Mouse (Mus musculus): ENCODE measurements around the gene Sim2. TPM values are rescaled to one million over a fixed set of nuclear protein-coding genes. Genes with fewer than 3 reads are reported as not detected.

The Sim2 gene
- polyA plus RNA-seq, 1 experiment: not detected

DNA sequence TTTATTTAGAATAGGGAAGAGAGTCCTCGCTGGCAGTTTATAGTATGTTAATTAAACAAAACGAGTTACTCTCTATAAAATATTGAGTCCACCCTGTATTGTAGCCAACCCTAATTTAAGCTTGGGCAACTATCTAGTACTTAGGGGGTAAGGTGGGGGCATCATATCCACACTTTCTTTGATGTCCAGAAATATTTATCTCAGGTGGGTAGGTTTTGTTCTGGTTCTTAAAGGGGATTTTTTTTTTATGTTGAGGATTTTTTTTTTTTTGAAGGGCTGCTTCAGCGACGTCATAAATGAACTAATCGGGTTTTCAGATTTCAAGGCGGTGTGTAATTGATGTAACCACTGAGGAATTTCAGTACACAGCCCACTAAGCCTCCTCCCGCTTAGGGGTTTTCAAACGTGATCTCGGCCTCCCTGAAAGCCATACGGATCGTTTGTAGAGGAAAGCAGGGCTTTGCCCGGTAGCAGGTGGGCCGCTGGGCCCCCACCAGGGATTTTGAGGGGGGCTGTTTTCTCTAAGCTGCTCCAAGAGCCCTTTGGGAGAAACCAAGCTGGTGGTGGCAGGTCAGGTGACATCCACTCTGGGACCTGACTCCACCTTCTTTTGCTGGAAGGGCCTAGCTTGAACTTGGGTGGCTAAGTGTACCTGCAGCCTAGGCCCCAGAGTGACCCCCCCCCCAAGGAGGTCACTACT, 4.7 kb upstream of the Sim2 start:
- no peaks in the 10 kb centered on the region for H3K4me1 ChIP-seq (ENCODE audit: control insufficient read depth, insufficient read depth, low read length)
- H3K27ac ChIP-seq (ENCODE audit: insufficient read depth, low read length): no peak overlapping the region
- H3K27me3 ChIP-seq (ENCODE audit: control insufficient read depth, insufficient read depth, low read length, poor library complexity, severe bottlenecking): peaks cover 40% of the 10 kb centered on the region
- no peaks in the 10 kb centered on the region for H3K9me3 ChIP-seq (replicated peaks; ENCODE audit: control insufficient read depth, insufficient read depth, low read length, poor library complexity, severe bottlenecking)
- TF ChIP-seq EP300 (IDR thresholded peaks at IDR 0.05; ENCODE audit: insufficient read depth, low read depth, low read length) (no peak), CTCF (IDR thresholded peaks at IDR 0.05; ENCODE audit: low read depth, low read length) (no peak), POLR2A (IDR thresholded peaks at IDR 0.05; ENCODE audit: insufficient read depth, low read length) (no peak)
- no peak overlapping the region for H3K4me3 ChIP-seq (ENCODE audit: low read depth, low read length)
- H3K36me3 ChIP-seq (ENCODE audit: control insufficient read depth, insufficient read depth, low read length, poor library complexity, severe bottlenecking): no peaks in the 10 kb centered on the region
- no peak overlapping the region for H3K9ac ChIP-seq (ENCODE audit: low read depth, poor library complexity, severe bottlenecking)

DNA sequence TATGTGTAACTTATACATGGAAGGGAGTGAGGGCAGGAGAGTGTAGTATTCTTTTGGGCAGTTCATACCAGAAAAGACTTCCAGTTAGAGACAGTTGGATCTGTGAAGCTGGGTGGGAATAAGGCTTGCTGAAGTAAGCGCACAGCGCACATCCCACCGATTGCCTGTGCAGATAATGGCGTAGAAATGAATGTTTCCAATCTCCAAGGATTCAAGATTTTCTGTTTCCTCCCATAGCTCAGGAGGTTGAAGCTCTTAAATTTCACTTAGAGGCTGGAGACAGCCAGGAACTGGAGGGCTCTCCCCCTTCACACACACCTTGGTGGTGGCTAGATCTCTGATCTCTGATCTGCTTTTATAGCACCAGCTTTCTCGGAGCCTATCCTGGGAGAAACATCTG, 3.1 kb upstream of the Sim2 start:
- Histone ChIP-seq H3K36me3 (ENCODE audit: control insufficient read depth, insufficient read depth, low read length, poor library complexity, severe bottlenecking) (no peaks in the 10 kb centered on the region), H3K4me3 (ENCODE audit: low read depth, low read length) (no peak overlapping the region), H3K9ac (ENCODE audit: low read depth, poor library complexity, severe bottlenecking) (no peak overlapping the region), H3K4me1 (ENCODE audit: control insufficient read depth, insufficient read depth, low read length) (no peaks in the 10 kb centered on the region), H3K9me3 (replicated peaks; ENCODE audit: control insufficient read depth, insufficient read depth, low read length, poor library complexity, severe bottlenecking) (no peaks in the 10 kb centered on the region), H3K27me3 (ENCODE audit: control insufficient read depth, insufficient read depth, low read length, poor library complexity, severe bottlenecking) (peaks cover 53% of the 10 kb centered on the region), H3K27ac (ENCODE audit: insufficient read depth, low read length) (no peak overlapping the region)
- TF ChIP-seq POLR2A (IDR thresholded peaks at IDR 0.05; ENCODE audit: insufficient read depth, low read length) (no peak), EP300 (IDR thresholded peaks at IDR 0.05; ENCODE audit: insufficient read depth, low read depth, low read length) (no peak), CTCF (IDR thresholded peaks at IDR 0.05; ENCODE audit: low read depth, low read length) (no peak)

DNA sequence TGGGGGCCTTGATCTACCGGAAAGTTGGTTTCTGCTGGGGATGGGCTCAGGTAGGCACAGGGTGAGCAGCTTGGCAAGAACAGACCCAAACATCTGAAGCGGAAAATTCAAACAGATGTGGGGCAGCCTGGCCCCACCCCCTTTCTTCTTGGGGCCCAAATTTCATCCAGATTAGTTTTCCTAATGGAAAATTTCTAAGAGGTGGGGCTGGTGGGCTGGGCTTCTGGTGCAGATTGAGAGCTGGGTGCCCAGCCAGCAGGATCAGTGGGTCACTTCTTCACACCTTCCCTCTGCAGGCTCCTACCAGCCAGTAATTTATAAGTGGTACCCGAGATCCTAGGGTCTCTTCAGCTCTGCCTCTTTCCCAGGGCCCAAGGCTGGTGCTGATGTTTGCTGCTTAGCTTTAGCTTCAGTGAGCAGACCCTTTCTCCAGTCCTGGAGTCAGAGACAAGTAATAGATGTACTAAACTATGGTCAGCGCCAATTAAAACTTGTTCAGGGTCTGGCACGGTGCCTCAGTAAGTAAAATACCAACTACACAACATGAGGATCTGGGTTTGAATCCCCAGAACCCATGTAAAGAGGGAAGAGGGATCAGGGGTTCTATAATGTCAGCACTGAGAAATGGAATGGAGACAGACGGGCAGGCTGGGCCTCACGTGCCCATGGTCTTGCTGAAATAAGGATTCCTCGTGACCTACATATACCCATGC, 2.6 kb upstream of the Sim2 start:
- H3K27ac ChIP-seq (ENCODE audit: insufficient read depth, low read length): no peak overlapping the region
- TF ChIP-seq POLR2A (IDR thresholded peaks at IDR 0.05; ENCODE audit: insufficient read depth, low read length) (no peak), EP300 (IDR thresholded peaks at IDR 0.05; ENCODE audit: insufficient read depth, low read depth, low read length) (no peak), CTCF (IDR thresholded peaks at IDR 0.05; ENCODE audit: low read depth, low read length) (no peak)
- H3K27me3 ChIP-seq (ENCODE audit: control insufficient read depth, insufficient read depth, low read length, poor library complexity, severe bottlenecking): peaks cover 58% of the 10 kb centered on the region
- H3K9me3 ChIP-seq (replicated peaks; ENCODE audit: control insufficient read depth, insufficient read depth, low read length, poor library complexity, severe bottlenecking): no peaks in the 10 kb centered on the region
- H3K4me1 ChIP-seq (ENCODE audit: control insufficient read depth, insufficient read depth, low read length): no peaks in the 10 kb centered on the region
- H3K36me3 ChIP-seq (ENCODE audit: control insufficient read depth, insufficient read depth, low read length, poor library complexity, severe bottlenecking): no peaks in the 10 kb centered on the region
- no peak overlapping the region for H3K9ac ChIP-seq (ENCODE audit: low read depth, poor library complexity, severe bottlenecking)
- H3K4me3 ChIP-seq (ENCODE audit: low read depth, low read length): no peak overlapping the region

DNA sequence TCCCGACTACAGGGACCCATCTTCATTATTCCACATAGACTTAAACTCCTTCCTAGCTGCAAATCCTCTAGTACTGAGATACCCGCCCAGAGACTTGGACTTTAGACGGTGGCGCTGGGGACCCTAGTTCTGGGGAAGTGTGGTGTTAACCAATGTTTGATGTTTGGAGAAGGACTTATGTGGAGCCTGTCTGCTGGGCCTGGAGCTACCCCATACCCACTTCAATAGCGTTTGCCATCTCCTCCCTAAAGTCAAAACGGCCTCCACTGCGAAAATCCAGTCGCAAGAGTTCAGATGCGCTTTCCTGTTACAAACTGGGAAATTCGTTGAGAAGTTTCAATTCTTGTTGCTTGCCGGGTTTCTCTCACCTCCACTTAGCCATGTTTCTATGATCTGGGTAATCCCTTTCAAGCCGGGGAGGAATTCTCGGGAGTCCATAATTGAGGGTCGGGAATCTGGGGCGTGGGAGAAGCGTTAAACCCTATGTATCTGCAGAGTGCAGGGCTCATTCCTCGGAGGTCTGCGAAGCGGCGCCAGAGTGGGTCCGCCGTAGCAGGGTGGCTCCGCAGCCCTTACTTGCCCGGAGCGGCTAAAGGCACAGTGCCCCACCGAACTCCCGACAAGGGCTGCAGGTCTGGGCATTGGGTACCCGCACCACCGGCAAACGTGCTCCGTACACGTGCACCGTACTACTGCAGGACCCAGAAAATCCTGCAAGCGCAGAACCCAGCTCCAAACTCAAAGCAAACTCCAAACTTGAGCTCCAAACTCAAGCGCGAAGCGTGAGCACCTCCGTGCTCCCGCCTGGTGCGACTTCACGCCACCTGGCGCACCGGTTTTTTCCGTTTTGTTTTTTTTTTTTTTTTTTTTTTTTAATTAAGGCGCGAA, 1.5 kb upstream of the Sim2 start:
- Histone ChIP-seq H3K27me3 (ENCODE audit: control insufficient read depth, insufficient read depth, low read length, poor library complexity, severe bottlenecking) (peaks cover 66% of the 10 kb centered on the region), H3K36me3 (ENCODE audit: control insufficient read depth, insufficient read depth, low read length, poor library complexity, severe bottlenecking) (no peaks in the 10 kb centered on the region), H3K9ac (ENCODE audit: low read depth, poor library complexity, severe bottlenecking) (0 out of 2 replicates have a peak overlapping the region, but pooled peaks have one; percentile 10), H3K9me3 (replicated peaks; ENCODE audit: control insufficient read depth, insufficient read depth, low read length, poor library complexity, severe bottlenecking) (no peaks in the 10 kb centered on the region), H3K4me3 (ENCODE audit: low read depth, low read length) (peak overlapping the region; percentile 11; the same call in 1 of the 2 replicates), H3K4me1 (ENCODE audit: control insufficient read depth, insufficient read depth, low read length) (no peaks in the 10 kb centered on the region), H3K27ac (ENCODE audit: insufficient read depth, low read length) (no peak overlapping the region)
- no peak for TF ChIP-seq CTCF (IDR thresholded peaks at IDR 0.05; ENCODE audit: low read depth, low read length)
- no peak for TF ChIP-seq EP300 (IDR thresholded peaks at IDR 0.05; ENCODE audit: insufficient read depth, low read depth, low read length)
- no peak for TF ChIP-seq POLR2A (IDR thresholded peaks at IDR 0.05; ENCODE audit: insufficient read depth, low read length)

DNA sequence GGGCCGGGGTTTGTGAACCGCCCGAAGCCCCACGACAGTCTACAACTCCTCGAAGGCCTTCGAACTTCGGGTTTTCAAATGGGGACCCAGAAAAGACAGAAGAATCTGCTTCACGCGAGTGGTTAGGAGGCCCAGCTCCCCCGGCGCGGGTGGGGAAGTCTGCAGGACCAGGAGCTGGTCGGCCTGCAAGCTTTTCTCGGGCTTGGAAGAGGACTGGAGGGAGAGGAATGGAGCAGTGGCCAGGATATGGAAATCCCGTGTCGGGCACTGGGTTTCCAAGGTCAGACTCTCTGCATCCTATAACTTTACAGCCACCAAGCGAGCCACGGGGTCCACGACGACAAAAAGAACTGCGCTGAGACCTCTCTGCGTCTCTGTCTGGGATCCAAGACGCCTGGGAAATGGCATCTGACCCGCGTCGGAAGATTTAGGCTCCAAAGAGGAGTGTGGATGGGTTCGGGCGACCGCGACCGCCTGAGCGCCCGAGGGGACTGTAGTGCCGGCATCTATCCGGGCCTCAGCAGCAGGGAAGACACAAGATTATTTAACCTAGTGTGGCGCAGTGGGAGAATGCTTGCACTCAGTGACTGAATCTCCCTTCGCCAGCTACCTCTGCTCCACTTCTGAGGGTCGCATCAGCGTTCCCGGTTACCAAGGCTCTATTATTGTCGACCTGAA, 744 bp upstream of the Sim2 start:
- Histone ChIP-seq H3K4me1 (ENCODE audit: control insufficient read depth, insufficient read depth, low read length) (no peaks in the 10 kb centered on the region), H3K27ac (ENCODE audit: insufficient read depth, low read length) (no peak overlapping the region), H3K4me3 (ENCODE audit: low read depth, low read length) (peak overlapping the region; percentile 30), H3K27me3 (ENCODE audit: control insufficient read depth, insufficient read depth, low read length, poor library complexity, severe bottlenecking) (peaks cover 61% of the 10 kb centered on the region), H3K9ac (ENCODE audit: low read depth, poor library complexity, severe bottlenecking) (0 out of 2 replicates have a peak overlapping the region, but pooled peaks have one; percentile 10), H3K36me3 (ENCODE audit: control insufficient read depth, insufficient read depth, low read length, poor library complexity, severe bottlenecking) (no peaks in the 10 kb centered on the region), H3K9me3 (replicated peaks; ENCODE audit: control insufficient read depth, insufficient read depth, low read length, poor library complexity, severe bottlenecking) (no peaks in the 10 kb centered on the region)
- TF ChIP-seq POLR2A (IDR thresholded peaks at IDR 0.05; ENCODE audit: insufficient read depth, low read length): no peak
- TF ChIP-seq CTCF (IDR thresholded peaks at IDR 0.05; ENCODE audit: low read depth, low read length): no peak
- no peak for TF ChIP-seq EP300 (IDR thresholded peaks at IDR 0.05; ENCODE audit: insufficient read depth, low read depth, low read length)
